Comparison of ENCODE assay signal across 21 mouse cellular contexts in genomic region chr5:118638534-118639109, GRCm38 (mm10).
A peak's percentile ranks its signal among the peaks of the same experiment; 100 is the strongest.
DNase-seq lines count a peak whose midpoint lies in the region; ATAC-seq lines count a peak whose summit lies in the region.
"Had no signal": no experiment of that assay in that cellular context is flagged by ENCODE, and none has a peak within 500 bp of the region (broad histone marks: within the 10 kb centered on the region; RNA-seq: fewer than 3 reads in every experiment).

No protein-coding gene starts in this region.

- peaks cover 60% of the 10 kb centered on the region for H3K4me1 ChIP-seq in hindbrain, embryonic 10.5 days (replicated peaks)

- H3K79me2 ChIP-seq in macrophage (ENCODE audit: inconsistent target) = peaks cover 97% of the 10 kb centered on the region

- peak overlapping the region; percentile 75 for H3K27ac ChIP-seq in macrophage
- no peak overlapping the region for H3K27ac ChIP-seq in hindbrain, embryonic 10.5 days
- H3K27ac ChIP-seq: forebrain, embryonic 13.5 days; hindbrain, embryonic 14.5 days; liver, embryonic 15.5 days; midbrain, embryonic 13.5 days had no signal

- no peak overlapping the region for H3K4me3 ChIP-seq in macrophage (ENCODE audit: inconsistent target)
- no peak overlapping the region for H3K4me3 ChIP-seq in hindbrain, embryonic 10.5 days
- H3K4me3 ChIP-seq: erythroblast, embryonic 14.5 days; forebrain, embryonic 13.5 days; liver, embryonic 15.5 days; midbrain, embryonic 13.5 days had no signal

- H3K36me3 ChIP-seq in macrophage (ENCODE audit: inconsistent target) = no peaks in the 10 kb centered on the region
- no peaks in the 10 kb centered on the region for H3K36me3 ChIP-seq in hindbrain, embryonic 10.5 days
- H3K36me3 ChIP-seq: midbrain, embryonic 13.5 days had no signal

- no peak for DNase-seq in frontal cortex, postnatal 10 days (ENCODE audit: low spot score in 2 of 2)
- DNase-seq in right cerebral cortex, adult 18-20 months = peak; percentile 35
- DNase-seq in right cerebral cortex, postnatal 10 days (ENCODE audit: low spot score in 2 of 2) = no peak
- DNase-seq in hindbrain, embryonic 10.5 days (ENCODE audit: low spot score) = no peak
- DNase-seq in yolk sac, embryonic 10.5 days (ENCODE audit: low spot score) = no peak
- DNase-seq: adrenal gland, adult 8-10 months; cerebellum, adult 9-10 months; kidney, adult 18-20 months; layer of hippocampus, adult 9-11 months; lung, postnatal 4 days; right cerebral cortex, postnatal 25 days; thymus, postnatal 14 days had no signal

- ATAC-seq in frontal cortex, adult (ENCODE audit: low TSS enrichment) = peak; percentile 56; the same call in 1 of the 2 replicates
- ATAC-seq: activated CD4-positive, CD25-positive, alpha-beta regulatory T cell, adult 4 months; forebrain, embryonic 13.5 days; inflammation-experienced regulatory T-cells, adult 6 months; midbrain, embryonic 13.5 days had no signal

- H3K27me3 ChIP-seq in hindbrain, embryonic 10.5 days (ENCODE audit: insufficient read depth, poor library complexity, severe bottlenecking) = no peaks in the 10 kb centered on the region
- H3K27me3 ChIP-seq: forebrain, embryonic 13.5 days; liver, embryonic 15.5 days; midbrain, embryonic 13.5 days had no signal

- WGBS in macrophage (ENCODE audit: missing documents) = 49% methylated on average over 9 of the region's 9 CpGs
- WGBS in hindbrain, embryonic 10.5 days = 87% methylated on average over 9 of the region's 9 CpGs

- H3K9me3 ChIP-seq in hindbrain, embryonic 10.5 days = no peaks in the 10 kb centered on the region
- H3K9me3 ChIP-seq: forebrain, embryonic 13.5 days; liver, embryonic 15.5 days; midbrain, embryonic 13.5 days had no signal
